Mouse (Mus musculus) thymus, adult 18-20 months (tissue): ENCODE data around the gene Nynrin.

Source experiments
- DNase-seq, 2 experiments: peaks; one replicate each; pipeline ENCODE4 v3.0.0; 2022; ENCODE audit warnings: mixed read lengths in 2 of 2

Gene Nynrin

GRCm38 (mm10) chr14:55840853-55841366 lies 12.9 kb upstream of the Nynrin start:
- no peak for DNase-seq

- DNase-seq = no peak
These were observed 11.0 kb upstream of the Nynrin start for GRCm38 (mm10) chr14:55842794-55843193.

DNA sequence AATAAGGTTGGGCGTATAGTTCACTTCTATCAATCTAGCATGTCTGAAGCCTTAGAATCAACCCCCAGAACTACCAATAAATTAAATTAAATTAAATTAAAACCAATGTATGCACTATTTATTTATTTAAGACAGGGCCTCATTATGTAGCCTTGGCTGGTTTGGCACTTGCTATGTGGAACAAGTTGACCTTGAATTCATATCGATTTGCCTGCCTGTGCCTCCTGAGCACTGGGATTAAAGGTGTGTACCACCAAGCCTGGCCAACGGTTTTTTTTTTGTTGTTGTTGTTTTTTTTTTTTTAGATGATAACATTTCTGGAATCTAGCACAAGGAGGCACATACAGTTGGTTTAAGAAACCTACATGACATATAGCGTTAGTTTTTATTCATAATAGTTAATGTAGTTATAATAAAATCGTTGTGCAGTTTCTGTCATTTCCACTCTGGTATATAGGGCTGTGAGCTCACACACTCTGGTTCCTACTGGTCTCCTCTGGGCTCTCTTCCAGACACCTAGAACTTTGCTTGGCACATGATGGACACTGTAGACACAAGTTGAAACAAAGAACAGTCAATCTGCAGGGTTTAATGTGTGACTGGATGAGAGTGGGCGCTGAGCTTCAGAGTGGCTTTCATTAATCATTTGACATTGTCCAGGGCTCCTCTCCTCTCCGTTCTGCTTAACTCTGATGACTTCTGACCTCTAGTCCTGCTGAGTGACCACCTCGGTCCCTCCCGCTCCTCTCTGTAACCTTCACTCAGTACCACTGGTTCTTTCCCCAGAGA lies 8.1 kb upstream of the Nynrin start:
- DNase-seq = no peak

DNA sequence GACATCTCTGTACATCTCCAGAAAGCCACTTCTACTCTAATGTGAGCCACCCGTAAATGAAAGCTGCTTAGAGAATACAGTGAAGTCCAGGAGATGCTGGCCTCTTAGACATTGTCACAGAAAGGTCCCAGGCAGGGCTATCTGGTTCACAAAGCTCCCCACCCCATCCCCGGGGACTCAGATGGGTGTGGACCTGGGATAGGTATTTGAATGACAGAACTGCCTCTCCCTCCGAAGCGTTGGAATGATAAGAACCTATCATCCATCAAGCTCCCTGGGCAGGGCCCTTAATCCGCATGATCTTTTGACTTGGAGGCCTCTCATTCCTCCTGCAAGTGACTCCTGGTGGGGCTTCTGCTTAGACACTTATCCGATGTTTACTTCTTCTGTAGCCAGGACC lies 2.9 kb upstream of the Nynrin start:
- DNase-seq = no peak

GRCm38 (mm10) chr14:55852646-55853551 lies 911 bp upstream of the Nynrin start:
- DNase-seq = no peak

GRCm38 (mm10) chr14:55854406-55855100 lies 743 bp downstream of the Nynrin start:
- no peak for DNase-seq

GRCm38 (mm10) chr14:55855101-55855561 lies 1.3 kb downstream of the Nynrin start:
- DNase-seq = no peak

GRCm38 (mm10) chr14:55857588-55857987 lies 3.8 kb downstream of the Nynrin start:
- DNase-seq = no peak

GRCm38 (mm10) chr14:55862186-55862585 lies 8.4 kb downstream of the Nynrin start:
- DNase-seq = no peak

GRCm38 (mm10) chr14:55862970-55863369 lies 9.2 kb downstream of the Nynrin start:
- no peak for DNase-seq

GRCm38 (mm10) chr14:55863773-55864172 lies 10.0 kb downstream of the Nynrin start:
- DNase-seq = no peak

DNA sequence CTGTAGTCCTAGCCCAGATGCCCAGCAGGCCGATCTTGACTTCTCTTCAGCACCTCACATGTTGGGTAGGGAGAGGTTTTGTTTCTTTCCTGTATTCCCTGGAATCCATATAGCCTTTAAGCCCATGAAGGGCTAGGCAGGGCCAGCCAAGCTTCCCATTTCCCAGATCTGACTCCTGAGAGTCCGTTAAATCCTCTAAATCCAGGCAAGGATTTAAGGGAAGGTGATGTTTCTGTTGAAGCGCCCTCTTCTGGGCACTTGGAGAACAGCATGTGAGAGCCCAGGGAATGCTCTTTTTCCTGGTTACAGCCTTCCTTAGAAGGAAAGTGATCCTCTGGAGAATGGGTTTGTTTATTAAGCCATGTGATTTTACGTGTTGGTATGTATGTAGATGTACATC lies 13.2 kb downstream of the Nynrin start:
- no peak for DNase-seq

DNA sequence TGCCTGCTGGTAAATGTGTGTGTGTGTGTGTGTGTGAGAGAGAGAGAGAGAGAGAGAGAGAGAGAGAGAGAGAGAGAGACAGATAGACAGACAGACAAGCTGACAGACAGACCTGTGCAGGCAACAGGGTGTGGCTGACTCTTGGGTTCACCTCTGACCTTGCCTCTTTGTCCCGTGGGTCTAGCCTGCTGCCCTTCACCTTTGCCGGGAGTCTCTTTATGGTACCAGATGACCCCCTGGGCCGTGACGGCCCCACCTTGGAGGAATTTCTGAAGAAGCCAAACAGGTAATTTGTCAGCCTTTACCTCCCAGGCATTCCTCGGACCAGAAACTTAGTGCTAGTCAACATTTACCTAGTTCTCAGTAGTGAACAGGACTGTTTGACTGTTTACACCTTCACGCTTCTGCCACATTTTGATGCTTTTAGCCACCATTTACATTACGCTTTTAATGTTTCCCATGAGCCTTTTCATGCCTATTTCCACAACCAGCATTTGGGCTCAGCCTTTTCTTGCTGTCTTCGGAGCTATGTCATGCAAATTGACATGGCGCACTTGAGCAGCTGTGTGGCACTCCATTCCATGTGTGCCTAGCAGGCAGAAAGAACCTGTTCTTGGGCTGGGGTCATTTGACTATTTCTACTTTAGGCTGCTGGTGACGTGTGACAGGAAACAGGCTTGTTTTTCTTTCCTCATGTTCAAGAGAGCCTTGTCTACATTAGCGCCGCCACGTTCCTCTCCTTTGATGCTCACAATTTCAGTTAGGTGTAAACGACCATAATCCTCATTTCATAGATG lies 14.6 kb downstream of the Nynrin start:
- no peak for DNase-seq

GRCm38 (mm10) chr14:55869538-55869937 lies 15.7 kb downstream of the Nynrin start:
- no peak for DNase-seq

DNA sequence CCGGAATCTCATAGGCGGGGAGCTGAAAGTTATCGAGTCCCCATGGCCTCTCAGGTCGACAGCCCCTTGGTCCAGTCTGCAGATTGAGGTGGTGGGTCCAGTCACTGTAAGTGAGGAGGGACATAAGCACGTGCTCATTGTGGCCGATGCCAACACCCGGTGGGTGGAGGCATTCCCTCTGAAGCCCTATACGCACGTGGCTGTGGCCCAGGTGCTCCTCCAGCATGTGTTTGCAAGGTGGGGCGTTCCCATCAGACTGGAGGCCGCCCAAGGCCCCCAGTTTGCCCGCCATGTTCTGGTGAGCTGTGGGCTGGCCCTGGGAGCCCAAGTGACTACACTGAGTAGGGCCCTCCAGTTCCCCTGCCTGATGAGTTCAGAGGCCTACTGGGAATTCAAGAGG lies 18.2 kb downstream of the Nynrin start:
- no peak for DNase-seq

DNA sequence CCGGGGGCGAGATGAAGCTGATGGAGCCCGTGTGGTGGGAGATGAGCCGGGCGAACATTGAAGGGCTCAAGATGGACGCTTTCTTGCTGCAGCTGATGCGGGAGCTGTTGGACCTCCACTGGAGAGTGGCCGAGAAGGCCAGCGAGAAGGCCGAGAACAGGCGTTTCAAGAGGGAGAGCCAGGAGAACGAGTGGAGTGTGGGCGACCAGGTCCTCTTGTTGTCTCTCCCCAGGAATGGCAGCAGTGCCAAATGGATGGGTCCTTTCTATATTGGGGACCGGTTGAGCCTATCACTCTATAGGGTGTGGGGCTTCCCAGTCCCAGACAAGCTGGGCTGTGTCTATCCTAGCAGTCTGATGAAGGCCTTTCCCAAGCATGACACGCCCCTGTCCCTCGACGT lies 18.7 kb downstream of the Nynrin start:
- DNase-seq = no peak

- DNase-seq = no peak
These were observed 19.5 kb downstream of the Nynrin start for GRCm38 (mm10) chr14:55873242-55873713.

DNA sequence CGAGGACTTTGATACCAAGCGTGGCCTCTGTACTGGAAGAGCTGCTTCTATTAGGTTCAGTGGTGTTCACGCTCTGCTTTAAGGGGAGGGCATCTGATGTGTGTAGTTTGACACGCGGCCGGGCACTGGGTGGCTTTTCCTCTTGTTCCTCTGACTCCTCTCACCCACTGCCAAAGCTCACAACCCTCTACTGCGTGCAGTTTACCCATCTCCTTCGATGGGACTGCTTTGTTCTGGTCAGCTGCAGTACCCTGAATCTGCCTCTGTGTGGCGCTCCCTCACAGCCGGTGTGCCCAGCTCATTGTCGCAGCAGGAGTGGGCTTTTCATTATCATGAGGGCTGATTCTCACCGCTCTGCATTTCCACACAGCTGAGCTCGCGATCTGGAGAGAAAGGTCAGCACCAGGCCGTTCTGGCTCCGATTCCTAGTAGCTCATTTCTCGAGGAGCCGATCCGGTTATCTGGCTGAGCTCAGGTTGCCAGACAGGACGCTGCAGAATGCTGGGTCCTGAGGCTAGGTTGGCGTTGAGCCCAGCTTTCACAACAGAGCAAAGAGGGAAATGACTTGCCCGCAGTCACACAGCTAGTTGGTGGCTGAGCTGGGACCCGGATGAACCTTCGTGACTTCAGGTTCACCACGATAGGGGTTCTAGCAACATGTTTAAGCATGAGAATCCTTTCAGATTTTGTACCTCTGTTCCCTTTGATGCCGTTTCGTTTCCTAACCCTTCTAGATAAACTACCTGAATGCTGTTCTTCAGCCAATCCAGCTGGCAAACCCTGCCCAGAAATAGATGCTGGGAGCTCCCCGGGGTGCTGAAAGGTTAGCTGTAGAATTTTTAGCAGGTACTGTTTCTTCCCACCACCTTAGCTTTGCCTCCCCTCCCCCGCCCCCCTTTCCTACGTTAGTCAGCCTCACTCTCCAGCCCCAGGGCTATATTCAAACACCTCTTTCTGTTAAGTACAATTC lies 20.2 kb downstream of the Nynrin start:
- peak; percentile 47 to 48 for DNase-seq

GRCm38 (mm10) chr14:55877469-55878315 lies 23.9 kb downstream of the Nynrin start:
- DNase-seq = no peak
